Mouse (Mus musculus): ENCODE results near the gene Luzp4. TPM values are rescaled to one million over a fixed set of nuclear protein-coding genes. Genes with fewer than 3 reads are reported as not detected.
"Not testable (repeated sequence)": the region's sequence is repeated elsewhere in the genome, so short reads cannot be mapped to it uniquely, and the experiment has no call there.

Luzp4 gene
- not detected in 2 replicates for polyA plus RNA-seq (2015; fragmentation: Nextera tagmentation; extraction: Ambion mirVana)

GRCm38 (mm10) chrX:148857340-148857739 lies at the start of gene Luzp4:
Gene Luzp4, plus strand, starts transcription at chrX:148857640.
- H3K9me3 ChIP-seq; H3K27me3 ChIP-seq; H3K9ac ChIP-seq; H3K27ac ChIP-seq; H3K4me2 ChIP-seq; H3K36me3 ChIP-seq; H3K4me3 ChIP-seq; ATAC-seq (ENCODE audit: insufficient number of reproducible peaks, insufficient read depth, low FRiP score, low TSS enrichment, low read depth); H3K4me1 ChIP-seq: not testable (repeated sequence)
- WGBS: 76% methylated on average over 3 of the region's 6 CpGs

- not testable (repeated sequence) for H3K4me2 ChIP-seq; H3K9ac ChIP-seq; H3K9me3 ChIP-seq; H3K36me3 ChIP-seq; H3K4me1 ChIP-seq; H3K27me3 ChIP-seq; H3K27ac ChIP-seq; H3K4me3 ChIP-seq; ATAC-seq (ENCODE audit: insufficient number of reproducible peaks, insufficient read depth, low FRiP score, low TSS enrichment, low read depth)
- 98% methylated on average over 4 of the region's 4 CpGs for WGBS
These were observed 15.6 kb upstream of the Luzp4 start for GRCm38 (mm10) chrX:148841801-148842200.

Other genes starting within 250 kb of the Luzp4 start
- gene Gm8334, start 242.5 kb upstream of the Luzp4 start, polyA plus RNA-seq (2015; fragmentation: Nextera tagmentation; extraction: Ambion mirVana): not detected in 2 replicates
- gene Gm15127, start 194.0 kb upstream of the Luzp4 start, polyA plus RNA-seq (2015; fragmentation: Nextera tagmentation; extraction: Ambion mirVana): not detected in 2 replicates
- gene Ott, start 216.6 kb downstream of the Luzp4 start, polyA plus RNA-seq (2015; fragmentation: Nextera tagmentation; extraction: Ambion mirVana): not detected in 2 replicates